Mouse (Mus musculus): Measurements from ENCODE around the gene Jsrp1. TPM values are rescaled to one million over a fixed set of nuclear protein-coding genes. Genes with fewer than 3 reads are reported as not detected.

Gene Jsrp1
- total RNA-seq, 1 experiment from 2014 or later = not detected

DNA sequence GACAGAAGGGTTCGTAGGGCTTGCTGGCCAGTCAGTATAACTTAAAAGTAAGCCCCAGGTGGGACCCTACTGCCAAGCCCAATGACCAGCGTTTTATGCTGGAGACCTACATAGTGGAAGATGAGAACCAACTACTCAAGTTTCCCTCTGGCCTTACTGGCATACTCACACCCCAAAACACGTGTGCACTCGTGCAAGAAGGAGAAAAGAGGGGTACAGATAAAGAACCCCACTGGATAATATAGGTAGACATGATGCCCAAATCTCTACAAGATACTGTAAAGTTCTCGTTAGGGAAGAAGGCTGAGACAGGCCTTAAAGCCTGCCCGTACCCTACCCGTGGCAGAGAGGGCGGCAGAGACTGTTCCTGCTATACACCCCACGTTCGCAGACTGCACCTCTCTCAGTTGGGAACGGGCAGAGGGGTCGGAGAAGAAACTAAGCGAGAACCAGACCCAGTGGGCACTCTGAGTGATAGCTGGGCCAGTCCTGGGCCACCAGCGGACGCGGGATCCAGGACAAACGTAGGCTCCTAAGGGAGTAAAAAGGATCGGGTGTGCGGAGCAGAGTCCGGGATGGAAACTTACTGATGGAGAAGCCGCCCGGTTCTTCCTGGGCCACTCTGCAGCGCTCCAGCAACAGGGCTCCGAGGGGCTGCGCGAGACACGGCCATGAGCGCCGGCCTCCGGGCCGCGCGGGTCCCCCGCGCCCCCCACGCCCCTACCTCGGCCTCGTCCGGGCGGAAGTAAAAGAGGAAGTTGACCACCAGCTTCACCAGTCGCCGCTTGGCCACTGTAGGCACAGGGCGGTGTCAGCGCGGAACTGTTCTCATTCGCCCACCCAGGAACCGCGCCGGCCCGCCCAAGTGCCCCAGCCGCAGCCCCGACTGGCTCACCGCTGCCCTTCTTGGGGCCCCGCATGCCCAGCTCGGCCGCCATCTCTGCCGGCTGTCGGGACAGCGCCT is 15.8 kb downstream of the Jsrp1 start:
- peak; percentile 2; the same call in 1 of the 2 replicates for ATAC-seq (ENCODE audit: extremely low read depth, insufficient number of reproducible peaks, low FRiP score, poor library complexity, severe bottlenecking)

GRCm38 (mm10) chr10:80796307-80796848 is 16.9 kb downstream of the Jsrp1 start:
- ATAC-seq (ENCODE audit: extremely low read depth, insufficient number of reproducible peaks, low FRiP score, poor library complexity, severe bottlenecking) = no peak

GRCm38 (mm10) chr10:80794750-80795149 is 18.5 kb downstream of the Jsrp1 start:
- ATAC-seq (ENCODE audit: extremely low read depth, insufficient number of reproducible peaks, low FRiP score, poor library complexity, severe bottlenecking) = no peak

DNA sequence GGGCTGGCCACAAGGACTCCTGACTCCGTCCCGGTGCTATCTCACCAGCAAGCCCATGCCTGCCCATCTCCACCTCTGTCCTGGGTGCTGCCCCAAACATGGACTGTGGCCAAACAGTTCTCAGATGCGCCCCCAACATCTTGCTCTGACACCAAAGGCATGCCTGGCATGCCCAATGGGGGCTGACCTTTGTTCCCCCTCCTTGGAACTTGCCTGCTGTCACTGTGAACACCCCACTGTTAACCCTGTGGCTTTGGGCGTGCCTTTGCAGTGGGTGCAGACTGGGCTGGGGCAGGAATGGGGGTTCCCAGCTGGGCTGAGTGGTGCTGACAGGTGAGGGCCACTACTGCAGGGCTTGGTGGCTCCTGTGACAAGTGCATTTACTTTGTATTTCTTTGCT is 19.5 kb downstream of the Jsrp1 start:
- no peak for ATAC-seq (ENCODE audit: extremely low read depth, insufficient number of reproducible peaks, low FRiP score, poor library complexity, severe bottlenecking)

- no peak for ATAC-seq (ENCODE audit: extremely low read depth, insufficient number of reproducible peaks, low FRiP score, poor library complexity, severe bottlenecking)
Observed at GRCm38 (mm10) chr10:80793033-80793784, 20.1 kb downstream of the Jsrp1 start.

- no peak for ATAC-seq (ENCODE audit: extremely low read depth, insufficient number of reproducible peaks, low FRiP score, poor library complexity, severe bottlenecking)
Observed at GRCm38 (mm10) chr10:80792175-80793032, 20.9 kb downstream of the Jsrp1 start.

DNA sequence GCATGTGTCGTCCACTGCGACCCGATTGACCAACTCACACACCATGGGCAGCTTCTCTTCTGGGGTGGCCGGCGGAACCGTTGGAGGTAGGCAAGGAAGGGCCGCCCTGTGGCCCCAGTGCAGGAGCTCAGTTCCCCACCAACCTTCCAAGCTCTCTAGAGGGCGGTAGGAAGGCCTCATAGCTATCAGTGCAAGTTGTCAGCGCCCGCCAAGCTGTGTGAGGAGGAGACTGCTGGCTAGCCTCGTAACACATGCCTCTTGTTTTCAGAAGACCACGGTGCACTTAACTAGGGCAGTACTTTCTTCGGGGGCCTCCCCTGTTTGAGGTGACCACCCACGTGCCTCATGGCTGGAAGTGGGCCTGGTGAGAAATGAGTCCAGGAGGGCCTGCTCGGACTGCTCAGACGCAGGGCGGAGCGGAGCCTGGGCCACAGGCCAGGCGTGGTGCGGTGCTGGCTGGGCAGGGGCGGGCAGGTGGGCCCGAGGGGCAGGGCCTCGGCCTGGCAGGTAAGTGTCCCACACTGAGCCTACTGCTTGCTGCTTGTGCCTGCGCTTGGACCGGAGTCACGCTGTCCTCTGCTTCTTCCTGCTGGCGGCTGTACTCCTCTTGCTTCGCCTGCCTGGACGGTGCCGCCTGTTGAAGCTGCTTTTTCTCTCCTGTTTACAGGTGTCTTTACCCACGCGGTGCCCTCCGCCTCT is 21.7 kb downstream of the Jsrp1 start:
- ATAC-seq (ENCODE audit: extremely low read depth, insufficient number of reproducible peaks, low FRiP score, poor library complexity, severe bottlenecking) = no peak

DNA sequence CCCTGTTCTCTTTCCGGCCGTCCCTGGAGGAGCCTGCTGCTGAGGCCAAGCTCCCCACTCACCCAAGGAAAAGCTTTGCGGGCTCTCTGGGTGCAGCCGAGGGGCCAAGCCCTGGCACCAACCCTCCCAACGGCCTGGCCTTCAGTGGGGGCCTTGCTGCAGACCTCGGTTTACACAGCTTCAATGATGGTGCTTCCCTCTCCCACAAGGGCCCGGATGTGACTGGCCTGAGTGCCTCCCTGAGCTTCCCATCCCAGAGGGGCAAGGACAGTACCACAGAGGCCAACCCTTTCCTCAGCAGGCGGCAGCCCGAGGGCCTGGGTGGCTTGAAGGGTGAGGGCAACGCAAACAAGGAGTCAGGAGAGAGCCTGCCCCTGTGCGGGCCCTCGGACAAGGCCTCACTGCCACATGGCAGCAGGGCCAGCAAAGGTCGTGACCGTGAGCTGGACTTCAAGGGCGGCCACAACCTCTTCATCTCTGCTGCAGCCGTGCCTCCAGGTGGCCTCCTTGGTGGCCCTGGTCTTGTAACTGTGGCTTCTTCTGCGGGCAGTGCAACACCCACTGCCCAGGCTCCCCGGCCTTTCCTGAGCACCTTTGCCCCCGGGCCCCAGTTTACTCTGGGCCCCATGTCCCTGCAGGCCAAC is 22.4 kb downstream of the Jsrp1 start:
- ATAC-seq (ENCODE audit: extremely low read depth, insufficient number of reproducible peaks, low FRiP score, poor library complexity, severe bottlenecking) = no peak

DNA sequence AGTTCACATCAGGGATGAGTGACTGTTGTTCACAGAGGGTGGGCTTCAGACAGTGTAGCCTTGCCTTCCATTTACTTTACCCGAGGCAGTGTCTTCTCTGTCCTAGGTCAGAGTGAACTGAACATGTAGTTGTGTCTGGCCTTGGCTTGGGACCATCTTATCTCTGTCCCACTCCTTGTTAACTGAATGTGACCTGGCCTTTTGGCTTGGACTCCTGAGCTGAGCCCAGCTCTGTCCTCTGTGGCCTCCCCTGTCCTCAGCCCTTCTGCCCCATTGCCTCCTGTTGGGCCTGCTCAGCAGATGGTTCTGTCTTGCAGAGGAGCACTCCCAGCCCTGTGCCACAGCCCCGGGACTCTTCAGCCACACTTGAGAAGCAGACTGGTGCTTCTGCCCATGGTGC is 25.8 kb downstream of the Jsrp1 start:
- no peak for ATAC-seq (ENCODE audit: extremely low read depth, insufficient number of reproducible peaks, low FRiP score, poor library complexity, severe bottlenecking)

DNA sequence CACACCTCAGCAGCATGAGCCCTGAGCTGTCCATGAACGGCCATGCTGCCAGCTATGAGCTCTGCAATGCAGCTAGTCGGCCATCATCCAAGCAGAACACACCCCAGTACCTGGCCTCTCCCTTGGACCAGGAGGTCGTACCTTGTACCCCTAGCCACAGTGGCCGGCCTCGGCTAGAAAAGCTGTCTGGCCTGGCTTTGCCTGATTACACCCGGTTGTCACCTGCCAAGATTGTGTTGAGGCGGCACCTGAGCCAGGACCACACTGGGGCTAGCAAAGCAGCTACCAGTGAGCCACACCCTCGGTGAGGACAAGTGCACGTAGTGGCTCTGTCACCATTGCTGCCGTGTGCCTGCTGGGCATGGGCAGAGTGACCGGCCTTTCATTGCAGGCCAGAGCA is 27.3 kb downstream of the Jsrp1 start:
- no peak for ATAC-seq (ENCODE audit: extremely low read depth, insufficient number of reproducible peaks, low FRiP score, poor library complexity, severe bottlenecking)

- no peak for ATAC-seq (ENCODE audit: extremely low read depth, insufficient number of reproducible peaks, low FRiP score, poor library complexity, severe bottlenecking)
Observed at GRCm38 (mm10) chr10:80784871-80785270, 28.4 kb downstream of the Jsrp1 start.

DNA sequence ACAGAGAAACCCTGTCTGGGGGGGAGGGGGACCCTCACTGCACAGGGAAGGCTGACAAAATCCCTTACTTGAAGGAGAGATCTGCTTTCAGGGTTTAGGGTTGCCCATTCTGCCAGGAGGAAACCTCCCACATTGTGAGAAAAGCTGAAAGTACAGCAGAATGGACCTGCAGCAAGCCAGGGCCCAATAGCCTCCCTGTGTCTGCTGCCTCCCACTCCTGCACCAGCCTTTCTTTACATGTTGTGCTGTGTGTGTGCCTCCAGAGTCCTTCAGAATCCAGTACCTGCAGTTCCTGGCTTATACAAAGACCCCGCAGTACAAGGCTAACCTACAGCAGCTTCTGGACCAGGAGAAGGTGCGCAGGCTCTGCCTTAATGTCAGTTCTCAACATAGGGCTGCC is 29.0 kb downstream of the Jsrp1 start:
- ATAC-seq (ENCODE audit: extremely low read depth, insufficient number of reproducible peaks, low FRiP score, poor library complexity, severe bottlenecking) = no peak

- no peak for ATAC-seq (ENCODE audit: extremely low read depth, insufficient number of reproducible peaks, low FRiP score, poor library complexity, severe bottlenecking)
Observed at GRCm38 (mm10) chr10:80779565-80779964, 33.7 kb downstream of the Jsrp1 start.

DNA sequence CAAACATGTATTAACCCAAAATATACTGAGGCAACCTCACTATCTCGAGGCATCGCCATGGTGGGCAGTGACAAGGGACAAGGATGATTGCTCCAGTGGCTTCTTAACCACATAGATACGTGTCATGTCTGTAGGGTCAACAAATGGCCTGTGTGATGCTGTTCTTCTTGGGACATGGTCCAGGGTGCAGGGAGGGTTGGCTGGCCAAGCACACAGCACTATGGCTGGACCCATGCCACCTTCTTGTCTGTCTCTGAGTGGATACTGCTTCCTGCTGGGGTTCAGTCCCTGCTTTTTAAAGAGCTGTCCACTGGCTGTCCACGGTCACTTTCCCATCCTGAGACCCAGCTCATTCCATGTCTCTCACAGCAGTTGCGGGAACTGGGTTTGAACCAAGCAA is 36.2 kb downstream of the Jsrp1 start:
- ATAC-seq (ENCODE audit: extremely low read depth, insufficient number of reproducible peaks, low FRiP score, poor library complexity, severe bottlenecking) = no peak

- no peak for ATAC-seq (ENCODE audit: extremely low read depth, insufficient number of reproducible peaks, low FRiP score, poor library complexity, severe bottlenecking)
Observed at GRCm38 (mm10) chr10:80776358-80776869, 36.9 kb downstream of the Jsrp1 start.

GRCm38 (mm10) chr10:80775731-80776130 is 37.6 kb downstream of the Jsrp1 start:
- ATAC-seq (ENCODE audit: extremely low read depth, insufficient number of reproducible peaks, low FRiP score, poor library complexity, severe bottlenecking) = no peak

DNA sequence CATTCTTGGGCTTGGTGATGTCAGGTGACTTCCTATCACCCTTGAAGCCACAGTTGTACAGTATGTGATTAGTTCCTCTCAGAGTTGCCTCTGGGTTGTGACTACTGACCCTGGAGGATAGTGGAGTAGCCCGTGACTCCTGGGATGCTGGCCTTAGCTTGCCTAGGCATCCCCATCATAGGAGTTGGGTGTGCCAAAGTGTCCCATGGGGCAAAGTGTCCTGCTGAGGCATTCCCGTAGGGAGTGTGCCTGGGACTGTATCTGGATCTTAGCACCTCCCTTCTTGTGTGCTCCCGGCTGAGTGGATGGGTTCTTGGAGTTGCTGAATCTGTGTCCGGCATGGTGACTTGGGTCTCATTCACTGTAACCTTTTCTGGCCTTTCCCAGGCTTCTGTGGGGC is 38.3 kb downstream of the Jsrp1 start:
- no peak for ATAC-seq (ENCODE audit: extremely low read depth, insufficient number of reproducible peaks, low FRiP score, poor library complexity, severe bottlenecking)

DNA sequence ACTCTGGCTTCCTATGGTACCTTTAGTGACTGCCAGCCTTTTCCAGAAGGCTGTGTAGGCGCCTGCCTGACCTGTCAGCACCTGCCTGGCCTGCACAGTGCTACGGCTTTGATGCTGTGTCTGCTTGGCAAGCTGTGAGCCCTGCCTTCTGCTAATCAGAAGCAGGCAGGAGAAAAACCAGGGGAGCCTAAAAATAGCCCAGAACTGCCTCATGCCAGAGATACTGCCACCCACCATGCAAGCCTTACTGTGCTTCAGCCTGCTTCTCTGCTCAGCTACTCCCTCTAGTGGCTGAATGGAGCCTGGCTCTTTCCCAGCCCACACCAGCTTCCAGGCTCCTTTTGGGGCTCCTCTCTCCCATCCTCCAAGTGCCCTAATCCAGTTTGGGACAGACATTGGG is 38.7 kb downstream of the Jsrp1 start:
- peak; percentile 69 for ATAC-seq (ENCODE audit: extremely low read depth, insufficient number of reproducible peaks, low FRiP score, poor library complexity, severe bottlenecking)
